Mouse (Mus musculus): ENCODE results near the gene Casp7.
A peak's percentile ranks its signal among the peaks of the same experiment; 100 is the strongest.
"Not testable (repeated sequence)": the region's sequence is repeated elsewhere in the genome, so short reads cannot be mapped to it uniquely, and the experiment has no call there.

Gene Casp7

DNA sequence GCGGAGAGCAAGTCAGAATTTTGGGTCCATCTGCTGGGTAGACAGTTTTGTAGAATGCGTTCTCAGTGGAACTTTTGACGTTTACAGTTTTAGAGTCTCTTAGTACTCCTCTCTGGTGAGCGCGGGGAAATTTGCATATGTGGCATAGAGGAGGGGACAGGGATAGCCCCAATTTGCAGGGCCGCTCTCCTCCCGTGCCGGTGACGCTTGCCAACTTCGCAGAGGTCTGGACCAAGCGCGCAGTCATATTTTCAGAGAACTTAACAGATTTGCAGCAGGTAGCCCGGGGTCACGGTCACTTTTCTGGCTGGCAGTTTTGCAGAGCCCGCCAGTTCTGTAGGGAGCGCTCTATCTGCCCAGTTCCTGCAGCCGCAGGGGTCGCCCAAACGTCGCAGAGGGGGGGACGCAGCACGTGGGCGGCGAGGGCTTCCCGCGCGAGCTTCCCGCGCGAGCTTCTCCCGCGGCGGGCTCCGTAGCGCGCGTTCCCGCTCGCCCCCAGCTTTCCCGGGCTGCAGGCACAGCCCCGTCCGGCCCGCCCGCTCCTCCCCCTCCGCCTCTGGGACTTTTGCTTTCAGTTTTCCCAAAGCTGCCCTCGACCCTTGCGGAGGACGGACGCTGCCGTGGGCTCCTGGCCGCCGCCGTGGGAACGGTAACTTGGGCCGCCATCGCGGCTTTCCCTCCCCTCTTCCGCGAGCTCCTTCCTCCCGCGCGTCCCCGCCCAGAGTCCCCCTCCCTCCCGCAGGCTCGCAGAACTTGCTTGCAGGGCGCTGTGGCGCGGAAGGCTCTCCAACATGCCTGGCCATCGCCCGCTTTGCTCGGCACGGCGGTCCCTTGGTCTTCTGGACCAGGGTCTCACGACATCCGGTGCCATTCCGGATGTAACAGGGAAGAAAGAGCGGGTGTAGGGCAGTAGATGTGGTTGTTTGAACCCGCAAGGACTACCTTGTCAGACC is at the start of gene Casp7:
TSS of gene Casp7 (plus strand) at position 461 of the 953 bp plus-strand sequence.
- DNase-seq, result peak; percentile 57 to 64

DNA sequence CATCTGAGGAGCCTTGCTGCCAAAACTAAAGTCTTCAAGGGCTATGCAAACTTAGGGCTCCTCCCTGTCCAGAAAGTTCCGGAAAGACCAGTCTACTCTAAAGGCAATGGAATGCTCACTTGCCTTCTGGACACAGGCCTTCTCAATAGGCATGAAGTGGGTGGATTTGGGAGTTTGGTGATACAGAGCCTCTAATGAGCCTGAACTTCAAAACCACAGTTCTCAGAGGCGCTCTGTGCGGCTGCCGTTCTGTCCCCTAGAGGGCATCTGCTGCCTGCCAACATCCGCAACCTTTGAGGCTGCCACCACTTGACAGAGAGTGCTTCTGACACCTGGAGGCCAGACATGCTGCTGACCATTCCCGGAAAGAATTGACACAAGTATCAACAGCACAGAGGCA is 47.6 kb upstream of the Casp7 start:
- no peak for DNase-seq

DNA sequence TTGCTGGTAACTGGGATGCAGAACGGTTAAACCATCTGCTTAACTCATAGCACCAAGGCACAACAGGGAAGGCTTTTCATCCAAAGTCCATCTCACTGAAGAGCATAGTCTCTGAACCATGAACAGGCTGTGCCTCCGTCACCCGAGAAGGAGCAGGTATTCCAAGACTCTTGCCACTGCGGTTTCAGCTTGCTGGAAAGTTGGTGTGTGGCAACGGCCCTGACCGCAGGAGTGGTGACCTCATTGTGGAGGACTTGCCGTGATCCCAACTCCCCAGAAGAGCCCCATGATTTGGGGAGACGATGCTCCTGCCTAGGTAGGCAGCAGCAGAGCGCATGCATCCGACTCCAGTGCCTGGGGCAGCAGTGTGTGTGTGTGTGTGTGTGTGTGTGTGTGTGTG is 43.2 kb upstream of the Casp7 start:
- DNase-seq, result no peak

DNA sequence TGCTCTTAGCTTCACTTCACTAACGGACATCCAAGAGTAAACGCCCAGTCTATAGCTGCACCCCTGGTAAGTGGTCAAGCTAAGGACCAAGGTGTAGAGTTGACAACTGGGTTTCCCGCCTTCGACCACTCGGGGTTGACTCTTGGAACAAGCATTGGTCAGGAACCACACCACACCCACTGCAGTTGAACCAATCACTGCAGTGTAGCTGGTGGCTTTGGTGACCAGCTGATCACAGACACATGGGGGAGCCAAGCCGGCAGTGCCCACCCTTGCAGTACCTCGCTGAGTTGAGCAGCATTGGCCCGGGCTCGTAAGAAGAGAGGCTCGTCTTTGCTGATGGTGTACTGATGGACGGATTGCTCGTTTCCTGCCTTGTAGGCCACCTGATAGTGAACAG is 41.7 kb upstream of the Casp7 start:
- no peak for DNase-seq

DNA sequence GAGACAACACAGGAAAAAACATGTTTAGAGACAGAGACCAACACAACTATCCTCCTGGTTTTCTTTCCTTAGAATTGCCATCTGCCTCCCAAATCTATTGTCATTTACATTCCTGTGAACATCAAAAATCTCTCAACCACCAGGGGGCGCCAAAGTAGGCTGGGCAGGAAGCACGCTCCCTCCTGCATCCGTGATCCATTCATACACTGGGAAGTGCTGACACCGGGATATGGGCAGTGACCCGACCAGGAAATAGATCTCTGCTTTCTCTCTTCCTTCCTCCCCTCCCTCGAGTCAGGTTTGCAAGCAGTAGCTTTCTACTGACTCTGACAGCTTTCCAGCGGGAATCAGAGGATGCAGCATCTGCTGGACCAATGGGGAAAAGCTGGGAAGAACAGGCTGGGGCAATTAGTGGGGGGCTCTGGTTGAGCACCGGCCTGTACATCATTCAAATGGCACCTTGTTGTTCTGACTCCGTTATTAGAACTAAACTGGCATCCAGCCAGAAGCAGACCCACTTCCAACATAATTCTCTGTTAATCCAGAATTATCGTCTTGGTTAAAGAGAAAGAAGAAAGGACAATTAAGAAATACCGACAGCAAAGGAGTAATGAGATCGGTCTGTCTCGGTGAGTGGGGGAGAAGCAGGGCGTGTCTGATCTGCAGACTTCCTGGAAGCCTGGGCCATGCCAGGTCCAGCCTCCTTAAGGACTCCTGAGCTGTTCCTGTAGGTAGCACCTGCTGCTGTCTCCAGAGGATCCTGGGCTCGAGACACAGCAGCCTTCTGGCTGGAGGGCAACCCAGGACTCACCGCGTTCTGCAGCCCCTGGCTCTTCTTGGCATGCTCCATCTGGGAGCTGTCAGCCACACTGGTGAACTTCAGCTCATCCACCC is 40.2 kb upstream of the Casp7 start:
- peak in 1 of 2 experiments; percentile 63 for DNase-seq

DNA sequence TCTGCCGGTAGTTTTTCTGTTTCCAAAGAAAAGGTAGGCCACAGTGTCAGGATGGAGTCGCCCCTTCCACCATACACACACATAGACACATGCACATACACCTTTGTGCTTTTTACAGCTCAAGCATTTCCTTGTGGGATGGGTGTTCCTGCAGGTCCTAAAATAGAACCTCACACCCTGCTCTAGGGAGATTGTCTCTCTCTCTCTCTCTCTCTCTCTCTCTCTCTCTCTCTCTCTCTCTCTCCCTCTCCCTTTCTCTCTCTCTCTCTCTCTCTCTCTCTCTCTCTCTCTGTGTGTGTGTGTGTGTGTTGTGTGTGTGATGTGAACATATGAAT is 39.6 kb upstream of the Casp7 start:
- DNase-seq, result not testable (repeated sequence)

DNA sequence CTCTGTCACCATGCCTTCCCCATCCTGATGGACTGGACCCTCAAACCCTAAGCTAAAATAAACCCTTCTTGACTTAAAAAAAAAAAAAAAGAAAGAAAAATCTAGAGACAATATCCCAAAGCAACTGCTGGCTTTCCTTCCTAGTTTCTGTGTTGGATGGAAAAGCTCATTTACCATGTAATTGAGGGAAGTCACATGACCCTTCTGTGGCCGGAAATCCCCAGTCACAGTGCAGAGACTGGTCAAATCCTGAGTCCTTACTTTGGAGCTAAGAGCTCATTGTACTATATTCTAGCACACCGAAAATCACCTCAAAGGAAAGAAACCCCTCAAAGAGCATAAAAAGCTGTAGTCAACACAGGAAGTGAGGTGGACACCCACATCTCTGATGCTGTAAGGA is 38.0 kb upstream of the Casp7 start:
- no peak for DNase-seq

DNA sequence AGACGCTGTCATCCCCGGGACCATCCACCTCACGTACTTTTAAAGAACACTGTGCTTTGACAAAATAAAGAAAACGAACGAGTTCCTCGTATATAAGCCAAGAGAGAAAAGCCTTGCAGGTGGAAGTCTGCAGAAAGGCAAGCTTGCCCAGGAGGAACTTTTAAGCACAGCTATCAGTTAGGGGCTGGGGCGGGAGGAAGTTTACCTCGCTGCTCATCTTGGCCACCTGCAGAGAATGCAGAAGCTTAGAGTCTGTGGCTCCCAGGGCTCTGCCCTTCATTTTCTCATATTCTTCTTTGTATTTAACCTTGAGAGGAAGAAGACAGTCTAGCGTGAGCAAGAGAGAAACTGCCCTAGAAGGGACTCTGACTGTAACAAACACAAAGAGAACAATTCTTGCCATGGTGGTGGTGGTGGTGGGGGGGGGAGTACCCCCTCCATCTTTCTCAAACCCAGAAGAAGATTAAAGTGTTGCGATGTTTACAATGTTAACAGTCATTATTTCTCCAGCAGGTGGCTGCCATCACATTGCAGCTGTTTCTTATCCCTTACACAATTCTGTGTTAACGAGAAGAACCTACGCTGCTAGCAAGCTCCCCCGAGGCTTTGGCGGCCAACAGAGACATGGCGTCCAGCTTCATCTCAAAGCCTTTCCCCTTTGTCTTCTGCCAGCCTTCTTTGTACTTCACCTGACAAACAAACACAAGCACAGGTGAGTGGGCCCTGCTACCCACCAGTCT is 33.0 kb upstream of the Casp7 start:
- DNase-seq, result peak; percentile 17 to 18

DNA sequence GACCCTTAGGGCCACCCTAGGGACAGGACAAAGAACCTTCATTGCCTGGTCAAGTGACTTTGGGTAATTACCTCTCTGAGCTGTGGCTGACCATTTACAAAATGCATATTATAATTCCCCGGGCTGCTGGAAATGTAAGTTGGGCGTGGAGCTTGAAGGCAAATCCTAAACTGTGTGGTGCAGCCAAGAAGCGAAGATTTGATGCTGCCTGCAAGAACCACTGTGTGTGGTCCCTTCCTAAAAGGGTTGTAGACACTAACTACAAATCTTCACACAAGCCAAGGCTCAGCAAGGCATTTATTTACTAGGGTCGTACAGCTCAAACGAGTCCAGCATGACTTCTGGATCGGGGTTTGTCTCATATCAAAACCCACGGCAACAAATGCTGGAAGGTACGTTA is 32.4 kb upstream of the Casp7 start:
- no peak for DNase-seq

DNA sequence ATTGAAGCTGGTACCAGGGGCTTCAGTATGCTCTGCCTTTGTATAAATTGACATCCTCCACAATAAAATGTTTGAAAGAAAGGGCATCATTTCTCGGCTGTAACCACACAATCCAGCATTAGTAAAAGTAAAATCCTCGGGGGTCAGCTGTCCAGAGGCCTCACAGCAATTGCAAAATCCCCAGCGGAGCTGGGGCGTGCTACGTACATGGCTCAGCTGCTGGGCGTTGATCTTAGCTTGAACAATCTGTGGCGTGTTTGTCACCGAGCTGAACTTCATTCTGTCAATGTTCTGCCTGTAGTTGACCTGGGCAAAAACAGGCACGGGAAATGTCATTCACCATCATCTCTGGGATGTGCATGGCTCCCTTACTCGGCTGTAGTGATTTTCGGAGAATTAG is 30.8 kb upstream of the Casp7 start:
- DNase-seq, result no peak

DNA sequence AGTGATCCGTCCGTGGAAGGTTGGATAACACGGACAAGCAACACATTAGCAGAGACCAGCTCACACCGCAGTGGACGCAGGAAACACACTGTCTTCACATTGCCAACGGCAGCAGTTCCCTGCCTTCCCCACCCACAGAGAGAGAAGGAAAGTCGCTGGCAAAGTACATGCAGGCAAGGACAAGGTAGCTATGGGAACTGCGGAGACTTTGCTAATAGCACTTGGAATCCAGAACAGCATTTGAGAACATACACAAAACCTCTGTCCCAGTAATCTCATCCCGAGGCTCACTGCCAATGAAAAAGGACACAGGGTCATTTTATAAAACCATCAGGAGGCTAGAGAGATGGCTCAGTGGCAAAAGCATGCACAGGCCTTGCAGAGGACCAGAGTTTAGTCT is 30.3 kb upstream of the Casp7 start:
- DNase-seq, result no peak

DNA sequence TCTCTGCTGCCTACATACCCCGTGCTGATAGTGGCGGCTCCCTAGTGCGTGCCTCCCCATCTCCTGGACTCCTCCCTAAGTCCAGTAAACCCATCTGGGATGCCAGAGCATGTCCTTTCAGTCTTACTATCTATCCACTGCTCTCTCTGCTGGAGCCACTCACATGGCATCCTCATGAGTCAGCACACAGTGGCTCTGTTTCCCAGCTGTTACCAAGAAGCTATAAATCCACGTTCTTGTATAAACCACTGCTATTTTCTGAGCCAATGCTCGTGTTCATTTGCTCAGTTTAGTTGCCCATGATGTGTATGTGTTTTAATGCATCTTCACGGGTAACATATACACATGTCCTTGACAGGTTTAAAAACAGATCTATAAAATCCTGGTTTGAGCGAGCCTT is 29.2 kb upstream of the Casp7 start:
- no peak for DNase-seq

DNA sequence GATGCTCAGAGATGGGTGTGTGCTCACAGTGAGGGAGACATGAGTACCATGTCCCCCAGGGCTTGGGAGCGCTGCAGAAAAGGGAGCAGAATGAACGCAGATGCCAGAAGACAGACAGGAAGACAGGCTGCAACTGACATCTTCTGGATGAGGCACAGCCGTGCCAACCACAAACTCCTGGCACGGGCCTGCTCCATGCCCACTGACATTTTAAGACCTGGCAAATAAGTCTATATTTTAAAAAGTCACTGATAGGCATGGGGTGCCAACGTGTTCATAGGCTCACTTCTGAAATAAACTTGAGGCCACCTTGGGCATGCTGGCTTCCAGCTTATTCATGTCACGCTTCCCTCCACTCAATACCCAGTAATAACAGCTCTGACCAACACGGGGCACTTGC is 28.0 kb upstream of the Casp7 start:
- no peak for DNase-seq

DNA sequence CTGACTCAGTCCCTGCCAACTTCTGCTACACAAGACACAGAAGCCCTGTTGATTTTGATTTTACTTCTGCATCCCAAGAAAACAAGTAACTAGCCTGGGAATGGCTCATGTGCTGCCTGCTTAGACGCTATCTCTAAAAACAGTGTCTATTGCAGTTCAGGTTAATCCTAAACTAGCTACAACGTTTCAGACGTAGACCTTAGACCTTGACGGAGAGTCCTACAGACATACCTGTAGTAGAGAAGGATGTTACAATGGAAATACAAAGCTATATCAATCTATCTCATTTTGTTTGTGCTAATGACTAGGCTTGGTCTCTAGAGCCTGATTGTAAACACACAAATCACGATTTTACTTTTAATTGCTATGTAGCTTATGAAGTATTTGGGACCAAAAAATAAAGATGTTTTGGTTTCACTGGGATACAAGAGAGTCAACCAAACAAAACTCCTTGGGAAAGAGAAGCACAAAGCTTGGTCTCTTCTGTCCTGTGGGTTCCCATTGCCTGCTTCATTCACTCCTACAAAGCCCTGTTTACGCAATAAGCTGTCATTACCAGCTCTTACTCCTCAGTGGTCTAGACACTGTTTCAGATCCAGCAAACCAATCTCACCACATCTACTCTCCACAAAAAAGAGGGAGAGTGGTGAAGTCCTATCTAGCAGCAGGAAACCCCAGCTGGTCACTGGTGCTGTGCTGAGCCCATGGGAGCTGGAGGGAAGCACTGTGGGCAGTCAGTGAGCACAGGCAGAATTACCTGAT is 26.4 kb upstream of the Casp7 start:
- DNase-seq, result no peak

DNA sequence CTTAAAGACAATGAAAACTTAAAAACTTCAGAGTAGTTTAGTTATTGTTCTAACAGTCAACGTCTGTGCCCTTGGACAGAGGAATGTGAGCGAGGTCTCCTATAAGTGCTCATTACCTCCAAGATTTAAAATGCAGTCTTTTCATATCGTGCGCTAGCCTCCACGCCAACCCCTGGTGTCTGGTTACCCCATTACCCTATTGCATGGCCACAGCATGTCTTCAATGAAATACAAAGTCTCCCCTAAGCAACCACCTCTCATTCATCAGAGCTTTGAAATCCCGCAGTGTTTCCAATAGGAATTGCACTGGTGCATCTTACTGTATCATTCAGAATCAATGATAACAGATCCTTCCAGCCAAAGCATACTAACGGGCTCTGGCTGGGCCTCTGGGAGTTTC is 24.7 kb upstream of the Casp7 start:
- no peak for DNase-seq

DNA sequence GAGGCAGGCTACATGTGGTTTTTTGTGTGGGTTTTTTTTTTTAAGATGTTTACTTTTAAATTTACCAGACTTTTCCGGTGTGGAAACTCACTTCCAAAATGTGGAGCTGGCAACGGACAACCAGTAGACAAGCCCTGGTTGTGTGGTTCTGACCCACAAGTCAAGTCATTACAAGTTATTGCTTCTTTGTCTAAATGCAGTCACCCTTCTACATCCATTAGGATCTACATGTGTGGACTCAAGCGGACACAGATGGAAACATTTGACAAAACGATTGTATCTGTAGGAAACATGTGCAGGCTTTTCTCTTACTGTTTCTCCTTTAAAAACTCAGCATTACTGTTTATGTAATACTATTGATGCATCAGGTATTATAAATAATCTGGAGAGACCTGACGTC is 23.7 kb upstream of the Casp7 start:
- DNase-seq, result no peak

DNA sequence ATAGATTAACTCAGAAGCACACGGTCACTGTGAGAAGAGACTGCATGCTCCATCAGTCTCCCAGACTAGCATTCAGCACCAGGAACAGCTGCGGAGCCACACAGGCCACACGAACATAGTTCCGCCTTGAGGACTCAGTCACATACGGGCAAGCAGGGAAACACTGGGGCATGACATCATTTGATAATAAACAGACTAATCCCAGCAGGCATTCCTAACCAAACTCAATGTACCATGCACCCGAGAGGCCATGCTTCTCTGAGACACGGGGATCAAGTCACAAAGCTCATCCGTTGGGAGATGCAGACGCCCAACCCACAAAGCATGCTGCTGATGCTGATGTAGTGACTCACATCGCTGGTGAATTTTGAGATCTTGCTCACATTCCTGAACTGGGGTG is 22.9 kb upstream of the Casp7 start:
- no peak for DNase-seq

DNA sequence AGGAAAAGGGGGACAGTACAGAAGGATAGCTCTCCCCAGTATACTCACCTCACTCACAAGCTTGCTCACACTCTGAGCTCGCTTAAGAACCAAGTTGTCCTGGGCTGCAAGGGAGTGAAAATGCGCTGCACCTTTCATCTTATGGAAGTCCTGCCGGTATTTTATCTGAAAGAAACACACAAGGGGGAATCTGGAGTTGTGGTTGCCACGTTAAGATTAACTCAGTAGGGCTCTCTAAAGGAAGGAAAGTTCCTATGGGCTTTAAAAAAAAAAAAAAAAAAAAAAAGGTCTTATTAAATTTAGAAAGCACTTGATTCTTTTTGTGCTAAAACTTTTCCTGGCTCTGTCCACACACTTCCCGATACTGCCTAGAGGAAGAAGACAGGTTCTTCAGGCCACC is 18.9 kb upstream of the Casp7 start:
- no peak for DNase-seq

DNA sequence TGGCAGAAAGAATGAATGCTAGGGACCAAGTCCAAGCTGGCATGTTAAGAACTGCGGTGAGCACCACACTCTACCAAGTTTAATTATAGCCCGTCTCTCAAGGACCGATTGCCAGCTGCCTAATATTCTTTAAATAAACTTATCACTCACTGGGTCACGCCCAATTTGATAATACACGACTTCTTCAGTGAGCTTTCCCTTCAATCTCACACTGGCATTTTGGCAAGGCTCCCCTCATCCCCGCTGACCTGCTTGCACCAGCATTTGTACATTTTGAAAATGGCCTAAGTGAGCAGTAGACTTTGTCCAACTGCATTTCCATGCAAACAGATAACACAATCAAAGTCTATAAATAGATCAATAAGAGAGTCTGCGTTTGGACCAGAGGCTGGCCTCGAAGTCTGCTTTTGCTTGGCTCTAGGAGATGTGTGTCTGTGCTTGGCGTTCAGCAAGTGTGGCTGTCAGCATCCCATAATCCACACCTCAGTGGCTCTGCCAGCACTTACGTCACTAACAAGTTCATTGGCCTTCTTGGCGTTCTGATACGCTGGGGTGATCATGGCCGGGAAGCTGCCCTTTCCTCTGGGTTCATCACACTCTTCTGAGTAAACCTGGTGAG is 18.3 kb upstream of the Casp7 start:
- no peak for DNase-seq

DNA sequence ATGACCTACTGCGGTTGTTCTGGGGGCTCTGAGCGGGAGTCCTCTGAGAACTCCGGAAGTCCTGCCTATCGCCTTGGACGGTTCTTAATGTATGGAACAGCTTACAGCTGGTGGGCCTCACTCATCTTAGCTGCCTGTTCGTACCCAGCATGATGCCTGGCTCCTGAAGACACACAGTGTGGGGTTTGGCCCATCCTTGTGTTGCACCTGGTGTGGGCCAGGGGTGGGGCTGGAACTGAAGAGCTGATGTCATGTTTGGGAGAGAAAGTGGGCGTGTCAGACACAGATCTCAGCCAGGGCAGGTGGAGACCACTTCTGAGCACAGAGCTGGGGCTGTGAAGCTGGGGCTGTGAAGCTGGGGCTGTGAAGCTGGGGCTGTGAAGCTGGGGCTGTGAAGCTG is 16.6 kb upstream of the Casp7 start:
- no peak for DNase-seq

DNA sequence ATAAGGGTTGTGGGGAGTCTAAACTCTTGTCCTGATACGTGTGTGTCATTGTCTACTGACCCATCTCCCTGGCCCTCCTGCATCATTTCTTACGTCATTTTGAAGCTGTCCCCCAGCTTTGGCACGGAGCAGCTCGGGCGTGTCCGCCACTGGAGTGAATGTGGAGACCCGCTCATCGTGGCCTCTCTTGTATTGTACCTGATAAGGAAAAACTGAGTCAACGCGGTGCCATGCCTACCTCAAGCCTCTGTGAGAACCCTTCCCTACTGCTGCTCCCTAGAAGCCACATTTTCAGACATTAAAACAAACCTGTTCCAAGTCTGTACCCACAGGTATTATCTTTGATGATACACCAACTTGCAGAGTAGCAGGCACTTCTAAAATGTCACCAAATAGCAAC is 15.5 kb upstream of the Casp7 start:
- no peak for DNase-seq

DNA sequence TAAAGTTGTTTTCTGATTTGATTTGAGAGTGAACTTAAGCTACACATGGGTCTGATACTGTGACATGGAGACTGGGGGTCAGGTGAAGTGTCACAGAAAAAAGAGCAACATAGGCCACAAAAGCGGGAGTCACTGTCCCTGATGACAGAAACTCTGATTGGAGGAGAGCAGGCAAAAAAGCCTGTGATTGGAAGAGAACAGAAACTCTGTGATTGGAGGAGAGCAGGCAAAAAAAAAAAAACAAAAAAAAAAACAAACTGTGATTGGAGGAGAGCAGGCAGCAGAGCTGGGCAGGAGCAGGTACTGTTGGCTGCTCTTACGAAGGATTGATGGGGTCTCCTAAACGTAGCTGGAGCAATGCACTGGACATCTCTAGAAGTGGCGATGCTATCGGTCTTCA is 11.4 kb upstream of the Casp7 start:
- DNase-seq, result no peak
